Mouse (Mus musculus) kidney, adult 2 months (tissue): ENCODE measurements around the gene Txndc2. TPM values are rescaled to one million over a fixed set of nuclear protein-coding genes. Genes with fewer than 3 reads are reported as not detected.

ENCODE experiments used
- DNase-seq: peaks from one replicate; pipeline ENCODE4 v3.0.0; 2021
- H3K27ac ChIP-seq: fragments of 200-500 bp; 2 replicates; pipeline ENCODE4 v1.5.1; 2012; ENCODE audit warnings: low read depth, low read length, control low read depth, inconsistent platforms; ENCODE audit not compliant: insufficient read depth
- H3K27me3 ChIP-seq: fragments of 200-500 bp; replicated peaks from 2 replicates; pipeline ENCODE4 v1.6.1; 2012; ENCODE audit warnings: mild to moderate bottlenecking, moderate library complexity, low read length, inconsistent platforms; ENCODE audit not compliant: control insufficient read depth, insufficient read depth
- H3K36me3 ChIP-seq: fragments of 200-500 bp; 2 replicates; pipeline ENCODE4 v1.6.1; 2012; ENCODE audit warnings: mild to moderate bottlenecking, moderate library complexity, low read length, inconsistent platforms; ENCODE audit not compliant: control insufficient read depth, insufficient read depth
- H3K4me1 ChIP-seq: fragments of 200-500 bp; 2 replicates; pipeline ENCODE4 v1.6.1; 2011; ENCODE audit warnings: low read length; ENCODE audit not compliant: control insufficient read depth, insufficient read depth
- H3K4me3 ChIP-seq: fragments of 200-500 bp; 2 replicates; pipeline ENCODE4 v1.5.1; 2011; ENCODE audit warnings: mild to moderate bottlenecking, low read depth, low read length, control low read depth; ENCODE audit not compliant: insufficient read depth
- CTCF ChIP-seq: fragments of 200-500 bp; conservative IDR thresholded peaks from 2 replicates; pipeline ENCODE4 v1.5.1; 2011; ENCODE audit warnings: low read depth, mild to moderate bottlenecking, control low read depth, low read length, moderate library complexity, mixed read lengths; ENCODE audit not compliant: insufficient read depth, insufficient read length
- POLR2A ChIP-seq: fragments of 200-500 bp; IDR thresholded peaks from one replicate; pipeline ENCODE4 v1.6.1; 2011; ENCODE audit warnings: low read depth, low read length, control low read depth
- WGBS: fragments of 180-500 bp; shearing (Covaris S2); methylation state at CpG from one replicate; pipeline ENCODE4 v1.1.7; 2018; 5-methylcytosine and 5-hydroxymethylcytosine counted together
- polyA plus RNA-seq: library from polyadenylated mRNA; depleted of rRNA; stranded (reverse); fragments of >200 nt; gene quantifications from 2 replicates; pipeline ENCODE4 v1.2.3, GENCODE M21; 2012

Txndc2 gene
- polyA plus RNA-seq, 1 experiment = 0.05 TPM

GRCm38 (mm10) chr17:65656076-65656475 is 14.1 kb upstream of the Txndc2 start:
- TF ChIP-seq CTCF (no peak), POLR2A (no peak)
- WGBS = 94% methylated on average over 8 of the region's 8 CpGs
- Histone ChIP-seq H3K4me3 (no peak overlapping the region), H3K27ac (no peak overlapping the region), H3K36me3 (no peaks in the 10 kb centered on the region), H3K4me1 (no peaks in the 10 kb centered on the region), H3K27me3 (no peaks in the 10 kb centered on the region)
- no peak for DNase-seq

DNA sequence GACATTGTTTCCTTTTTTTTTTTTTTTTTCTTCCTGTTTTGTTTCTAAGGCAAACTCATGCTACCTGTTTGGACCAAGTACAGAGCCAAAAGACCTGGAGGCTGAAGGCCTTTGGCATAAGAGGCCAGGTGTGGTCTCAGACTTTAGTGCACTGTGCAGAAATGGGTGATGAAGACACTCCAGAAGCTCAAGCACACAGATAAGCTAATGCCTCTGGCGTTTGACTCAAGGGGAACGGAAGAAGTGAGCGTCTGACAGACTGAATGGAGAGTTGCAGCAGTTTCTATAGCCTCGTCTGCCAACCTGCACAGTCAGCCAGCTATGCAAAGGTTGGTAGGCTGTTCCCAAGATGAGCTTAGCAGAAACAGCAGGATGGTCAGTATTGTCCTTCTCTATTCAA is 13.6 kb upstream of the Txndc2 start:
- TF ChIP-seq POLR2A = no peak
- TF ChIP-seq CTCF = no peak
- 97% methylated on average over 4 of the region's 4 CpGs for WGBS
- H3K4me3 ChIP-seq = no peak overlapping the region
- no peaks in the 10 kb centered on the region for H3K27me3 ChIP-seq
- no peaks in the 10 kb centered on the region for H3K36me3 ChIP-seq
- no peaks in the 10 kb centered on the region for H3K4me1 ChIP-seq
- H3K27ac ChIP-seq = no peak overlapping the region
- no peak for DNase-seq

GRCm38 (mm10) chr17:65650598-65650997 is 8.6 kb upstream of the Txndc2 start:
- H3K36me3 ChIP-seq = no peaks in the 10 kb centered on the region
- no peaks in the 10 kb centered on the region for H3K4me1 ChIP-seq
- H3K27me3 ChIP-seq = no peaks in the 10 kb centered on the region
- TF ChIP-seq POLR2A (no peak), CTCF (no peak)
- no peak overlapping the region for H3K27ac ChIP-seq
- H3K4me3 ChIP-seq = no peak overlapping the region
- 74% methylated on average over 6 of the region's 6 CpGs for WGBS
- no peak for DNase-seq

GRCm38 (mm10) chr17:65649175-65649493 is 7.2 kb upstream of the Txndc2 start:
- DNase-seq = no peak
- Histone ChIP-seq H3K36me3 (no peaks in the 10 kb centered on the region), H3K27me3 (no peaks in the 10 kb centered on the region), H3K27ac (no peak overlapping the region), H3K4me3 (no peak overlapping the region), H3K4me1 (no peaks in the 10 kb centered on the region)
- 91% methylated on average over 2 of the region's 2 CpGs for WGBS
- no peak for TF ChIP-seq CTCF
- TF ChIP-seq POLR2A = no peak

- no peaks in the 10 kb centered on the region for H3K4me1 ChIP-seq
- no peak overlapping the region for H3K4me3 ChIP-seq
- no peak for DNase-seq
- no peak overlapping the region for H3K27ac ChIP-seq
- TF ChIP-seq CTCF (no peak), POLR2A (no peak)
- 86% methylated on average over 9 of the region's 9 CpGs for WGBS
- no peaks in the 10 kb centered on the region for H3K27me3 ChIP-seq
- no peaks in the 10 kb centered on the region for H3K36me3 ChIP-seq
These were observed 6.6 kb upstream of the Txndc2 start for GRCm38 (mm10) chr17:65648371-65649174.

- Histone ChIP-seq H3K27ac (no peak overlapping the region), H3K36me3 (no peaks in the 10 kb centered on the region), H3K27me3 (no peaks in the 10 kb centered on the region), H3K4me3 (no peak overlapping the region), H3K4me1 (no peaks in the 10 kb centered on the region)
- DNase-seq = no peak
- WGBS = 51% methylated on average over 5 of the region's 5 CpGs
- TF ChIP-seq CTCF (no peak), POLR2A (no peak)
These were observed 6.0 kb upstream of the Txndc2 start for GRCm38 (mm10) chr17:65647961-65648360.

GRCm38 (mm10) chr17:65647226-65647625 is 5.3 kb upstream of the Txndc2 start:
- no peaks in the 10 kb centered on the region for H3K4me1 ChIP-seq
- WGBS = 75% methylated on average over 6 of the region's 6 CpGs
- no peak overlapping the region for H3K27ac ChIP-seq
- H3K36me3 ChIP-seq = no peaks in the 10 kb centered on the region
- H3K4me3 ChIP-seq = no peak overlapping the region
- H3K27me3 ChIP-seq = no peaks in the 10 kb centered on the region
- TF ChIP-seq CTCF (no peak), POLR2A (no peak)
- DNase-seq = peak; percentile 42
